Mouse (Mus musculus): Measurements from ENCODE around the gene C1qbp. TPM values are rescaled to one million over a fixed set of nuclear protein-coding genes. Genes with fewer than 3 reads are reported as not detected.

C1qbp gene
- polyA plus RNA-seq (2015; fragmentation: Nextera tagmentation; extraction: Ambion mirVana), result 180 and 197 TPM in 2 replicates

DNA sequence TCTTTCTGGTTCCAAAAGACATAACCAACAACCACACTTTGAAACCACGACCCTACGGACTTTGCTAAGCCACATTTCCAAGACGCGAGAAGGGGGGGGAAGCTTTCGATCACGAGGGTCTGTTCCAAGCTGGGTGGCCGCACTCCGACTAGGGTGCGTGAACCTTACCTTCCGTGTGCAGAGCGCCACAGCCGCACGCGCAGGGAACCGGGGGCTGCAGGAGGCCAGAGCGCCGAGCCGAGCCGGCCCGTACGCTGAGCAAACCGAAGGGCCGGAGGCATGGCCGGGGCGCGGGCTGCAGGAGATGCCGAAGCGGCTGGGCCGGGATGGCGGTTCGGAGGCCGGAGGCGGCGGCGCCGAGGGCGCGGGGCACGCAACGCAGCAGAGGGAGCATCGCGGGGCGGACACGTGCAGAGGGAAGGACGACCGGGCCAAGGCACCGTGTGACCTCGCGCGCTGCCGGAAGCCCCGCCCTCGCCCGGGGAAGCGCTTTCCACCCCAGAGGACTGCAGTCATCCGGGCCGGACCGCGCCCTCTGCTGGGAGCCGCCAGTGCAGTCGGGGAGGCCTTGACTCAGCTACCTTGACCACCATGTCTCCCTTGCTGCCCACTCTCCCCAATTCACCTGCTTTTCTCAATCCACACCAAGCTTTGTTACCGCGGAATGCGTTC, at the start of gene C1qbp:
Gene C1qbp (minus strand): TSS at position 470 of the 672 bp plus-strand sequence.

DNA sequence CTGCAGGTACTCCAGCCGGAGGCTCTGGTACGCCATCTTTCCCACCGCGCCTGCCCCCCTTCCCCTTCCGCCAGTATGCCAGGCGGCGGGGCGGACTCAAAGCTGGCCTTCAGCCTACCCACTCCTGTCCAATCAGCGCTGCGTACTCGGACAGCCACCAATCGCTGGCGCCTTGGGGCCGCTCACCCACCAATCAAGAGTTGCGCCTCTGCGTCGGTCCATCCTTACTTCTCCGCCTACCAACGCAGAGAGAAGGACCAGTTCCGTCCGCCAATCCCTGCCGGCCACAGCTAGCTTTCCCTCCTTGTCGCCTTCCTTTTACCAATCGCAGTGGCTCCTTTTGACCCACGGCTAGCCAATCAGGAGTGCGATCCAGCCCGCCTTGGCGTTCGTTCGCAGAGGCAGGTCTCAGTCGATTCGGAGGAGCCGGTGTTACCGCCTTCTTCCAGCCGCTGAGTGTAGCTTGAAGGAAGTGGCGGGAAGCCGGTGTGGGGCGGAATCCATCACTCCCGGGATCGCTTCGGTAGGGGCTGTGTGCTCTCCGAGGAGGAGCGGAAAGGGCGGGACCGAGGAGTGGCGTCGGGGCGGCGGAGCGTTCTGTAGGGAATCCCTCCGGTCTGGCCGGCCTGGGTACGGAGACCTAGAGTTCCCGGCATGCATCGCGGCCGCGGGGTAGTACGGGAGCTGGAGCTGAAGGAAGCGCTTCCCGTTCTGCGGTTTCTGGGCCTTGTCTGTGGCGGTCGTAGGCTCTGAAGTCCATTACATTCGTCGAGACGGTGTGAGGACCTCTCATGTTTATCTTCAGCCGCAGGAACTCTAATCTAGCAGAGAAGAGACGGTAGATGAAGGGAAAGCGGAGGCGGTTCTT, 36.6 kb upstream of the C1qbp start, which contains the start of the genes Mis12 and Derl2:
Gene Mis12 (plus strand): TSS at position 411 of the 868 bp plus-strand sequence.
Gene Derl2 (minus strand): TSS at position 641 of the 868 bp plus-strand sequence.

DNA sequence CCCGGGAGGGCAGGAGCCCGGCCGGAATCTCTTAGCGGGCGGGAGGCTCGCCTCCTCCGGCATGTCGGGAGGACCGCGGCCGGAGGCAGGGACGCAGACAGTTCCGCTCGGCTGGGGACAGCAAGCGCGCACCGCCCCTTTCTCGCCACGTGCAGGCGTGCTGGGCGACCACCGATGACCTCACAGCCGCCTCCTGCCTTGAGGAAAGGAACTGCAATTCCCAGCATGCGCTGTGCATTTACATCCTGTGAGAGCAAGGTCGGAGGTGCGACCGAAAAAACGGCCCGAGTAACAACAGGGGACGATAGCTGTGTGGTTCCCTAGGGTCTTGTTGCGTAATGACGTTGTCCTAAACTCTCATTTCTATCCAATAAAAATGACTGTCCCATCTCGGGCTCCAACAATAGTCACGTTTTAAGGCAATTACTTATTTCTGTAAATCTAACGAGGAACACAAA, 21.5 kb upstream of the C1qbp start, which contains the start of gene Dhx33:
Gene Dhx33 (minus strand): TSS at position 122 of the 458 bp plus-strand sequence.

DNA sequence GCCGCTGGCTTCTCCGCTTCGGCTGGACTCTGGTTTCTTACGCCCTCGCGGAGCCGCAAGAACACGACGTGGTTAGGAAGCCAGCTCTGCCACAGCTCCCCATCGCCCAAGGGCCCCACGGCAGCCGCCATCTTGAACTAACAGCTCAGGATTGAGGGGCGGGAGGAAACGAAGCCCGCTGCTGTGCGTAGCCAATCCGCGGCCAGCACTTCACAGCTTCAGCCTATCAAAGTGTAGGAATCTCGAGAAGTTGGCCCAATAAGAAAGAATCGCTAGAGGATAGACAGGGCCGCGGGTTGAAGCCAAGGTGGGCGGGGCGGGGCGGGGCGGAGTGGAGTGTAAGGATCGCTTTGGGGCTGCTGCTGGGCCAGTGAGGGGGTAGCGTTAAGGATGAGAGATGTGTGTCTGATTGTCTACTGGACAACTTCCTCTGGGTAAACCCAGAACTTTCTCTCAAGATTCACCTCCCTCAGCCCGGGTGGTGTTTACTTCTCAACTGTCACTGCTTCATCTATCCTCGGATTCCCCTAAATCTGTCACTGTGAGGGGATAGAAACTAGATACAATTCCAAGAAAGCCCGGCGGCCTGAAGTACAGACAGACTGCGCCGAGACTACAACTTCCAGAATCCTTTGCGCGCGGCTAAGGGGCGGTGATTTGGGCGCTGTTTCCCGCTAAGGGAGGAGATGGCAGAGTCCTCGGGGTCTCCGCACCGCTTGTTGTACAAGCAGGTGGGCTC, 12.8 kb downstream of the C1qbp start, which contains the start of the genes Nup88 and Rpain:
Gene Nup88 (minus strand): TSS at position 153 of the 739 bp plus-strand sequence.
Gene Rpain (plus strand): TSS at position 393 of the 739 bp plus-strand sequence.

Other genes starting within 250 kb of the C1qbp start
- gene Zfp3, start 218.8 kb downstream of the C1qbp start, polyA plus RNA-seq (2015; fragmentation: Nextera tagmentation; extraction: Ambion mirVana), result 13.2 and 15.0 TPM in 2 replicates
- 0.28 and 0.36 TPM in 2 replicates for gene Scimp, start 170.4 kb downstream of the C1qbp start, polyA plus RNA-seq (2015; fragmentation: Nextera tagmentation; extraction: Ambion mirVana)
- gene Rabep1, start 138.2 kb downstream of the C1qbp start, polyA plus RNA-seq (2015; fragmentation: Nextera tagmentation; extraction: Ambion mirVana), result 98.5 and 103 TPM in 2 replicates
- 80.3 and 86.6 TPM in 2 replicates for gene Nup88, start 13.1 kb downstream of the C1qbp start, polyA plus RNA-seq (2015; fragmentation: Nextera tagmentation; extraction: Ambion mirVana)
- gene Rpain, start 12.8 kb downstream of the C1qbp start, polyA plus RNA-seq (2015; fragmentation: Nextera tagmentation; extraction: Ambion mirVana), result 68.7 and 70.7 TPM in 2 replicates
- 8.2 and 9.2 TPM in 2 replicates for gene Dhx33, start 21.4 kb upstream of the C1qbp start, polyA plus RNA-seq (2015; fragmentation: Nextera tagmentation; extraction: Ambion mirVana)
- gene Mis12, start 36.6 kb upstream of the C1qbp start, polyA plus RNA-seq (2015; fragmentation: Nextera tagmentation; extraction: Ambion mirVana), result 15.8 and 17.7 TPM in 2 replicates
- gene Derl2, start 36.8 kb upstream of the C1qbp start, polyA plus RNA-seq (2015; fragmentation: Nextera tagmentation; extraction: Ambion mirVana), result 24.3 and 27.5 TPM in 2 replicates
- gene 6330403K07Rik, start 50.5 kb upstream of the C1qbp start, polyA plus RNA-seq (2015; fragmentation: Nextera tagmentation; extraction: Ambion mirVana), result 736 and 759 TPM in 2 replicates
- not detected in 2 replicates for gene Nlrp1a, start 161.7 kb upstream of the C1qbp start, polyA plus RNA-seq (2015; fragmentation: Nextera tagmentation; extraction: Ambion mirVana)
- not detected in 2 replicates for gene Nlrp1b, start 247.7 kb upstream of the C1qbp start, polyA plus RNA-seq (2015; fragmentation: Nextera tagmentation; extraction: Ambion mirVana)

Data from neural tube, postnatal 0 days (tissue).